Mouse (Mus musculus) CH12.LX (cell line): Measurements from ENCODE around the gene 2410004B18Rik. TPM values are rescaled to one million over a fixed set of nuclear protein-coding genes. Genes with fewer than 3 reads are reported as not detected.
A peak's percentile ranks its signal among the peaks of the same experiment; 100 is the strongest.

Source experiments
- DNase-seq: peaks from one replicate; pipeline ENCODE4 v3.0.0-alpha.2; 2013; ENCODE audit errors: extremely low read depth
- H3K27ac ChIP-seq: 2 replicates; pipeline ENCODE4 v1.5.1; 2012; ENCODE audit warnings: low read depth, mild to moderate bottlenecking, control low read depth, moderate library complexity; ENCODE audit not compliant: insufficient read depth
- H3K27me3 ChIP-seq: replicated peaks from 2 replicates; pipeline ENCODE3; 2012; ENCODE audit warnings: inconsistent platforms
- H3K36me3 ChIP-seq, 2 experiments: replicated peaks in 1 of 2; 2 replicates each; pipeline versions ENCODE3 to v1.6.1; 2012; ENCODE audit warnings: inconsistent platforms in 1 of 2, low read length in 1 of 2, mild to moderate bottlenecking in 1 of 2, mixed read lengths in 1 of 2, moderate library complexity in 1 of 2; ENCODE audit not compliant: control insufficient read depth in 1 of 2, insufficient read depth in 1 of 2
- H3K4me1 ChIP-seq, 2 experiments: 2 replicates each; pipeline ENCODE4 v1.6.1; 2012; ENCODE audit warnings: inconsistent platforms in 1 of 2, moderate library complexity in 1 of 2; ENCODE audit not compliant: insufficient read depth in 2 of 2, control insufficient read depth in 1 of 2
- H3K4me2 ChIP-seq: 2 replicates; pipeline ENCODE4 v1.6.1; 2012; ENCODE audit warnings: low read depth, mild to moderate bottlenecking, control low read depth; ENCODE audit not compliant: poor library complexity, insufficient read depth, severe bottlenecking
- H3K4me3 ChIP-seq, 3 experiments: fragments of 150-350 bp in 1 of 3; sonication (generic) in 1 of 3; replicated peaks in 1 of 3; 2 replicates each; pipeline versions ENCODE3 to v1.5.1; 2011 to 2012; ENCODE audit warnings: low read depth in 2 of 3, low read length in 2 of 3, mild to moderate bottlenecking in 2 of 3, moderate library complexity in 2 of 3, control low read depth in 1 of 3, improper control_type of control experiment in 1 of 3, inconsistent platforms in 1 of 3, mixed read lengths in 1 of 3; ENCODE audit not compliant: poor library complexity in 1 of 3
- H3K79me2 ChIP-seq: replicated peaks from 2 replicates; pipeline ENCODE4 v1.6.1; 2012; ENCODE audit warnings: mild to moderate bottlenecking, moderate library complexity; ENCODE audit not compliant: control insufficient read depth, poor library complexity, insufficient read depth, severe bottlenecking; ENCODE audit errors: extremely low read depth
- H3K9ac ChIP-seq: 2 replicates; pipeline ENCODE4 v1.6.1; 2012; ENCODE audit warnings: low read depth, mild to moderate bottlenecking, control low read depth, moderate library complexity; ENCODE audit not compliant: insufficient read depth
- H3K9me3 ChIP-seq: replicated peaks from 2 replicates; pipeline ENCODE3; 2012; ENCODE audit warnings: low read length, inconsistent platforms, mixed read lengths
- BHLHE40 ChIP-seq: IDR thresholded peaks from 2 replicates; pipeline ENCODE4 v1.6.1; 2011; ENCODE audit warnings: mild to moderate bottlenecking, low read depth, low read length, improper control_type of control experiment
- CHD1 ChIP-seq: IDR thresholded peaks from 2 replicates; pipeline ENCODE4 v1.6.1; 2012; ENCODE audit warnings: low read depth, low read length, improper control_type of control experiment, inconsistent platforms
- CHD2 ChIP-seq: IDR thresholded peaks from 2 replicates; pipeline ENCODE4 v1.6.1; 2011; ENCODE audit warnings: low read length, improper control_type of control experiment
- E2F4 ChIP-seq: IDR thresholded peaks from 2 replicates; pipeline ENCODE4 v1.6.1; 2011; ENCODE audit warnings: low read depth, low read length, improper control_type of control experiment; ENCODE audit not compliant: insufficient replicate concordance
- ELF1 ChIP-seq: IDR thresholded peaks from 2 replicates; pipeline ENCODE4 v1.6.1; 2014; ENCODE audit warnings: low read depth, mild to moderate bottlenecking, inconsistent platforms, low read length, improper control_type of control experiment
- EP300 ChIP-seq: IDR thresholded peaks from 2 replicates; pipeline ENCODE4 v1.6.1; 2011; ENCODE audit warnings: low read length, improper control_type of control experiment
- ETS1 ChIP-seq: conservative IDR thresholded peaks from 2 replicates; pipeline ENCODE4 v1.6.1; 2012; ENCODE audit warnings: low read depth, mild to moderate bottlenecking, inconsistent platforms, low read length, improper control_type of control experiment, moderate library complexity
- IRF4 ChIP-seq: IDR thresholded peaks from 2 replicates; pipeline ENCODE4 v1.6.1; 2014; ENCODE audit warnings: low read depth, mild to moderate bottlenecking, inconsistent platforms, low read length, improper control_type of control experiment
- JUN ChIP-seq: IDR thresholded peaks from 2 replicates; pipeline ENCODE4 v1.6.1; 2011; ENCODE audit warnings: low read depth, mild to moderate bottlenecking, low read length, improper control_type of control experiment, moderate library complexity; ENCODE audit not compliant: insufficient read depth
- JUND ChIP-seq: conservative IDR thresholded peaks from 2 replicates; pipeline ENCODE4 v1.6.1; 2011; ENCODE audit warnings: low read depth, low read length, improper control_type of control experiment
- MAFK ChIP-seq: IDR thresholded peaks from 2 replicates; pipeline ENCODE4 v1.6.1; 2011; ENCODE audit warnings: low read length, improper control_type of control experiment; ENCODE audit not compliant: insufficient replicate concordance
- MAX ChIP-seq: IDR thresholded peaks from 2 replicates; pipeline ENCODE4 v1.6.1; 2011; ENCODE audit warnings: low read length, improper control_type of control experiment
- MEF2A ChIP-seq: IDR thresholded peaks from 2 replicates; pipeline ENCODE4 v1.6.1; 2014; ENCODE audit warnings: low read depth, mild to moderate bottlenecking, inconsistent platforms, low read length, improper control_type of control experiment, borderline replicate concordance
- MYC ChIP-seq: IDR thresholded peaks from 2 replicates; pipeline ENCODE4 v1.6.1; 2011; ENCODE audit warnings: low read depth, mild to moderate bottlenecking, improper control_type of control experiment, low read length
- RCOR1 ChIP-seq: conservative IDR thresholded peaks from 2 replicates; pipeline ENCODE4 v1.6.1; 2012; ENCODE audit warnings: low read depth, mild to moderate bottlenecking, inconsistent platforms, low read length, improper control_type of control experiment
- SIN3A ChIP-seq: IDR thresholded peaks from 2 replicates; pipeline ENCODE4 v1.6.1; 2012; ENCODE audit warnings: low read length, improper control_type of control experiment, inconsistent platforms
- SMC3 ChIP-seq: IDR thresholded peaks from 2 replicates; pipeline ENCODE4 v1.6.1; 2011; ENCODE audit warnings: low read depth, low read length, improper control_type of control experiment
- TCF12 ChIP-seq: IDR thresholded peaks from 2 replicates; pipeline ENCODE4 v1.6.1; 2014; ENCODE audit warnings: low read depth, mild to moderate bottlenecking, inconsistent platforms, low read length, improper control_type of control experiment
- UBTF ChIP-seq: IDR thresholded peaks from 2 replicates; pipeline ENCODE4 v1.6.1; 2012; ENCODE audit warnings: low read depth, mild to moderate bottlenecking, inconsistent platforms, low read length, improper control_type of control experiment, moderate library complexity
- USF2 ChIP-seq: conservative IDR thresholded peaks from 2 replicates; pipeline ENCODE4 v1.6.1; 2011; ENCODE audit warnings: low read depth, low read length, improper control_type of control experiment
- dilution Hi-C: fragments of 300-500 bp; cut with MboI; formaldehyde crosslinking; loops from 2 replicates; pipeline ENCODE4 v1.14.3; 2020; ENCODE audit warnings: low sequenced_read_pairs; ENCODE audit not compliant: extremely low pct_unique_long_range_greater_than_20kb, extremely low pct_ligation_motif_present
- in situ Hi-C: fragments of 300-500 bp; cut with MboI; formaldehyde crosslinking; loops from 3 replicates; pipeline ENCODE4 v1.14.3; 2019; ENCODE audit warnings: low sequenced_read_pairs, low pct_ligation_motif_present, low pct_unique_long_range_greater_than_20kb, mixed read lengths
- polyA plus RNA-seq: library from polyadenylated mRNA; unstranded; fragments of >175 nt; gene quantifications from 2 replicates; pipeline ENCODE4 v1.2.1, GENCODE M21; 2012; ENCODE audit warnings: low read depth; ENCODE audit not compliant: insufficient read length
- total RNA-seq, 2 experiments: library from RNA; depleted of rRNA; stranded (reverse); fragments of 300-350 nt in 1 of 2; fragments of >200 nt in 1 of 2; gene quantifications; 2 replicates each; pipeline ENCODE4 v1.2.3; 2012 to 2014

Gene 2410004B18Rik
- total and polyA plus RNA-seq, 3 experiments = 51.9 to 138 (median 123) TPM

DNA sequence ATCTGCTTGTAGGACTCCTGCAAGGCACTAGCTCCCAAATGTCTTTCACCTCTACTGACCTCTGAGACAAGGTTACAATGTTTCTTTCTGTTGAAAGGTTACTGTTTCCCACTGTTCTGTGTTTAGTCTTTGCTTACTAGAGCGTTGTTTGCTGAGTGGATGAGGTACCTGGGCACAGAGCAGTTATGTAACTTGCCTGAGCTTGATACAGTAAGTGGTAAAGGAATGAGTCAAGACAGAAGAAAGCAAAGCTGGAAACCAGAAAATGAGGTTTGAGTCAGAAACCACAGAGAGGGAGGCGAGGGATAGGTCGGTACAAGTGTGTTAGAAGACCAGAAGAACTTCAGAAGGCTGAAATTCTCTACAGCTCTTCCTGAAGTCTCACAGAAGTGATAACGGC is 21.0 kb upstream of the 2410004B18Rik start:
- in situ Hi-C loops = loop anchor here (25.0 kb wide), 1 partner anchor 505 kb away; no protein-coding TSS in a partner anchor
- TF ChIP-seq TCF12 (peak; percentile 52; the same call in 1 of the 2 replicates), MAX (0 out of 2 replicates have a peak, but pooled peaks have one; percentile 30), EP300 (peak; percentile 94), JUND (peak; percentile 94), SIN3A (no peak), CHD1 (no peak), E2F4 (no peak), USF2 (no peak), JUN (peak; percentile 90), UBTF (no peak), MYC (peak; percentile 69), CHD2 (peak; percentile 39; the same call in 1 of the 2 replicates), MEF2A (peak; percentile 62; the same call in 1 of the 2 replicates), SMC3 (no peak), ETS1 (peak; percentile 81; the same call in 1 of the 2 replicates), BHLHE40 (peak; percentile 83), RCOR1 (peak; percentile 55; the same call in 1 of the 2 replicates), ELF1 (peak; percentile 14; the same call in 1 of the 2 replicates), MAFK (peak; percentile 89), IRF4 (peak; percentile 96)
- peak; percentile 84 for DNase-seq
- Histone ChIP-seq H3K79me2 (no peaks in the 10 kb centered on the region), H3K4me1 (peaks cover 5 to 19% of the 10 kb centered on the region in 2 experiments), H3K9me3 (peaks cover 16% of the 10 kb centered on the region), H3K4me2 (peak overlapping the region; percentile 7), H3K27me3 (no peaks in the 10 kb centered on the region), H3K9ac (no peak overlapping the region), H3K36me3 (no peaks in the 10 kb centered on the region), H3K27ac (no peak overlapping the region), H3K4me3 (no peak overlapping the region)
- dilution Hi-C loops = no loop called here
